Mouse (Mus musculus): Measurements from ENCODE around the gene Ttc7b. TPM values are rescaled to one million over a fixed set of nuclear protein-coding genes. Genes with fewer than 3 reads are reported as not detected.

The Ttc7b gene
- polyA plus RNA-seq, 1 experiment, result not detected

DNA sequence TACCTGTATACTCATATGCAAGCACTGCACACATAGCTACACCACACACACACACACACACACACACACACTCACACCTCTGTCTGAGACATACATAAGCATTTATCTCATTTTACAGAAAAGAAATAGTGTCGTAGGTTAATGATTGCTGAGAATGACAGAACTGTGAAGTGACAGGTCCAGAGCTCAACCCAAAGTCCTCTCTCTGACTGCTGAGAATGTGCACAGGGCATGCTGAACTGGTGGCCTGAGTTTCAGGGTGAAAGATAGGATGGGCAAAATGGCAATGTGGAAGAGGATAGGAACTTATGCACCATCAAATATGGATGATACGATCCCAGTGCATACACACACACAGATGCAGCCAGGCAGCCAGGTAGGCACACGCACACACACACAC is 120.5 kb downstream of the Ttc7b start:
- Histone ChIP-seq H3K27ac (ENCODE audit: insufficient read depth, low read depth, low read length) (no peak overlapping the region), H3K4me3 (ENCODE audit: insufficient read depth, low read depth, low read length) (no peak overlapping the region), H3K4me1 (ENCODE audit: control insufficient read depth, insufficient read depth, low read length) (peaks cover 24% of the 10 kb centered on the region)
- no peak for TF ChIP-seq POLR2A (IDR thresholded peaks at IDR 0.05; ENCODE audit: insufficient read depth, low read depth, low read length)
- no peak for TF ChIP-seq CTCF (IDR thresholded peaks at IDR 0.05; ENCODE audit: insufficient read depth, low read depth, low read length)
- 96% methylated on average over 3 of the region's 3 CpGs for WGBS

- 89% methylated on average over 5 of the region's 5 CpGs for WGBS
- TF ChIP-seq POLR2A (IDR thresholded peaks at IDR 0.05; ENCODE audit: insufficient read depth, low read depth, low read length) (no peak), CTCF (IDR thresholded peaks at IDR 0.05; ENCODE audit: insufficient read depth, low read depth, low read length) (no peak)
- Histone ChIP-seq H3K4me1 (ENCODE audit: control insufficient read depth, insufficient read depth, low read length) (peaks cover 23% of the 10 kb centered on the region), H3K4me3 (ENCODE audit: insufficient read depth, low read depth, low read length) (no peak overlapping the region), H3K27ac (ENCODE audit: insufficient read depth, low read depth, low read length) (peak overlapping the region; percentile 53)
Observed at GRCm38 (mm10) chr12:100399126-100399727, 121.4 kb downstream of the Ttc7b start.

GRCm38 (mm10) chr12:100398268-100398943 is 122.2 kb downstream of the Ttc7b start:
- Histone ChIP-seq H3K4me3 (ENCODE audit: insufficient read depth, low read depth, low read length) (no peak overlapping the region), H3K4me1 (ENCODE audit: control insufficient read depth, insufficient read depth, low read length) (peaks cover 18% of the 10 kb centered on the region), H3K27ac (ENCODE audit: insufficient read depth, low read depth, low read length) (peak overlapping the region; percentile 53)
- TF ChIP-seq CTCF (IDR thresholded peaks at IDR 0.05; ENCODE audit: insufficient read depth, low read depth, low read length) (no peak), POLR2A (IDR thresholded peaks at IDR 0.05; ENCODE audit: insufficient read depth, low read depth, low read length) (no peak)
- 21% methylated on average over 8 of the region's 8 CpGs for WGBS

DNA sequence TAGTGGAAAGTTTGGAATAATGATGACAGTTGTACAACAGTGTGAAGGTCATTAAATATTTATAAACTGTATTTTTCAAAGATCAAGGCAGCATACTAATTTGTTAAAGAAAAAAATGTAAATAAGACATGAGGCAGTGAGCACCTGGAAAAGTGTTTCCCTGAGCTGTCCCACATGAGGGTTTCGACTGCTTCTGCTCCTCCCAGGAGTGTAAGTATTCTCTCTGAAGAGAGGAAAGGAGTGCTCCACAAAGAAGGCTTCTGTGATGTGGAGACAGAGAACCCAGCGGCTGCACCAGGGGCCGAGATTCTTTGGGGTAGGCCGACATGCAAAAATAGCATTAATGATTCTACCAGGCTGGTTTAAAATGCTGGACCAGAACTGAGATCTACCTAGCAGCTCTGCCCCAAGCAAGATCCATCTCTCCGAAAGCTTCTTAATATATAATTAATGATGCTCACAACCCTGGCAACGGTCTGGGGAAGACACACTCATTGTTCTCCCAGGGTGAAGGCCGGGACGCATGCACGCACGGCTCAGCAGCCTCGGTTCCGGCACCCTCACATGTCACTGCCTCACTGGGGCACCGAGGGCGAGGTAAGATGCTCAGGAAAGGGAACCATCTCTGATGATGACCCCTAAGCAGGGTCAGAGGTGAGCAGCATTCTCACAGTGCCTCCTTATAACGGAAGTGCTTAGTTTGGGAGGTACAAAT is 123.0 kb downstream of the Ttc7b start:
- Histone ChIP-seq H3K27ac (ENCODE audit: insufficient read depth, low read depth, low read length) (peak overlapping the region; percentile 78), H3K4me1 (ENCODE audit: control insufficient read depth, insufficient read depth, low read length) (peaks cover 15% of the 10 kb centered on the region), H3K4me3 (ENCODE audit: insufficient read depth, low read depth, low read length) (no peak overlapping the region)
- WGBS, result 28% methylated on average over 15 of the region's 15 CpGs
- TF ChIP-seq POLR2A (IDR thresholded peaks at IDR 0.05; ENCODE audit: insufficient read depth, low read depth, low read length) (no peak), CTCF (IDR thresholded peaks at IDR 0.05; ENCODE audit: insufficient read depth, low read depth, low read length) (no peak)

GRCm38 (mm10) chr12:100396806-100397205 is 123.8 kb downstream of the Ttc7b start:
- TF ChIP-seq CTCF (IDR thresholded peaks at IDR 0.05; ENCODE audit: insufficient read depth, low read depth, low read length) (no peak), POLR2A (IDR thresholded peaks at IDR 0.05; ENCODE audit: insufficient read depth, low read depth, low read length) (no peak)
- 82% methylated on average over 2 of the region's 2 CpGs for WGBS
- peak overlapping the region; percentile 78; the same call in 1 of the 2 replicates for H3K27ac ChIP-seq (ENCODE audit: insufficient read depth, low read depth, low read length)

GRCm38 (mm10) chr12:100393532-100393931 is 127.1 kb downstream of the Ttc7b start:
- Histone ChIP-seq H3K27ac (ENCODE audit: insufficient read depth, low read depth, low read length) (no peak overlapping the region), H3K4me1 (ENCODE audit: control insufficient read depth, insufficient read depth, low read length) (peaks cover 14% of the 10 kb centered on the region), H3K4me3 (ENCODE audit: insufficient read depth, low read depth, low read length) (no peak overlapping the region)
- WGBS, result 56% methylated on average over 3 of the region's 3 CpGs
- TF ChIP-seq CTCF (IDR thresholded peaks at IDR 0.05; ENCODE audit: insufficient read depth, low read depth, low read length) (no peak), POLR2A (IDR thresholded peaks at IDR 0.05; ENCODE audit: insufficient read depth, low read depth, low read length) (no peak)

More at GRCm38 (mm10) chr12:100396806-100397205, 123.8 kb downstream of the Ttc7b start:
- no peak overlapping the region for H3K4me3 ChIP-seq (ENCODE audit: insufficient read depth, low read depth, low read length)
- H3K4me1 ChIP-seq (ENCODE audit: control insufficient read depth, insufficient read depth, low read length), result peaks cover 22% of the 10 kb centered on the region

GRCm38 (mm10) chr12:100393109-100393508 is 127.5 kb downstream of the Ttc7b start:
- Histone ChIP-seq H3K27ac (ENCODE audit: insufficient read depth, low read depth, low read length) (no peak overlapping the region), H3K4me3 (ENCODE audit: insufficient read depth, low read depth, low read length) (no peak overlapping the region), H3K4me1 (ENCODE audit: control insufficient read depth, insufficient read depth, low read length) (peaks cover 14% of the 10 kb centered on the region)
- WGBS, result 41% methylated on average over 3 of the region's 3 CpGs
- TF ChIP-seq CTCF (IDR thresholded peaks at IDR 0.05; ENCODE audit: insufficient read depth, low read depth, low read length) (no peak), POLR2A (IDR thresholded peaks at IDR 0.05; ENCODE audit: insufficient read depth, low read depth, low read length) (no peak)

DNA sequence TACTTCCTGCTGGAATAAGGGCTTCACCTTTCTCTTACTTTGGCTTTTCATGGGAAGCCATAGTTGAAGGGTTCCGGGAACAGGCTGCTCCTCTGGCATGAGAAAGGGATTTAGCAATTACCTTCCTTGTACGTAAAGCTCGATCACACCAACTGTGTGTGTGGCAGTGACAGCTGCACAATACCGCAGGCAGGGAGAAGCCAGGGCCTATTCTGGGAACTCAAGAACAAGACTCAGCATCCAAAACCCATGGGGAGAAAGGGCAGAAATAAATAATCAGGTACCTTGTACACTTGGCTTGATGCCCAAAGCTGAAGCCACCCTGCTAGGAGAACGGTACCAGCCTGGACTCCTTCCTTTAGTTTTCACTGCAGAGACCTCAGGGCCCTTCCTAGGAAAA is 128.2 kb downstream of the Ttc7b start:
- TF ChIP-seq CTCF (IDR thresholded peaks at IDR 0.05; ENCODE audit: insufficient read depth, low read depth, low read length) (no peak), POLR2A (IDR thresholded peaks at IDR 0.05; ENCODE audit: insufficient read depth, low read depth, low read length) (no peak)
- Histone ChIP-seq H3K27ac (ENCODE audit: insufficient read depth, low read depth, low read length) (peak overlapping the region; percentile 18; the same call in 1 of the 2 replicates), H3K4me3 (ENCODE audit: insufficient read depth, low read depth, low read length) (no peak overlapping the region), H3K4me1 (ENCODE audit: control insufficient read depth, insufficient read depth, low read length) (peaks cover 9% of the 10 kb centered on the region)
- 30% methylated on average over 5 of the region's 5 CpGs for WGBS

DNA sequence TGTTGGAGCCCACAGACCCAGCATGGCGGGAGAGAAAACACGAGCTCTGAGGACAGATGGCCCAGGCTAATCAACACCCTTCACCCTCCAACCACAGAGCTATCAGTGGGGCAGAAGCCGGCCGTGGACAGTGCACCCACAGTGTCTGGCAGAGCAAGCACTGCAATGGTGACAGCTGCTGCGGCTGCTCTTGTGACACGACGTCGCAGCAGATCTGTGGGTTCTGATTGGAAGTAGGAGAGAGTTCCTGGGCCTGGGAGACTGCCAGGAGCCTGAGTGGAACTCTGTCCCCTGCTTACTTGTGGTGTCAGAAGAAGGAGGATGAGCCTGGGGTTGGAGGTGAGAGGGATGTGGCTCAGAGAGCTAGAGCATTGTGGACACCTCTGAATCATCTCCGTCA is 128.7 kb downstream of the Ttc7b start:
- Histone ChIP-seq H3K4me3 (ENCODE audit: insufficient read depth, low read depth, low read length) (no peak overlapping the region), H3K27ac (ENCODE audit: insufficient read depth, low read depth, low read length) (0 out of 2 replicates have a peak overlapping the region, but pooled peaks have one; percentile 18), H3K4me1 (ENCODE audit: control insufficient read depth, insufficient read depth, low read length) (peaks cover 8% of the 10 kb centered on the region)
- 78% methylated on average over 9 of the region's 9 CpGs for WGBS
- TF ChIP-seq CTCF (IDR thresholded peaks at IDR 0.05; ENCODE audit: insufficient read depth, low read depth, low read length), result no peak
- no peak for TF ChIP-seq POLR2A (IDR thresholded peaks at IDR 0.05; ENCODE audit: insufficient read depth, low read depth, low read length)
